Mouse (Mus musculus) embryonic facial prominence, embryonic 12.5 days (tissue): ENCODE measurements around the gene Vmn1r180. TPM values are rescaled to one million over a fixed set of nuclear protein-coding genes. Genes with fewer than 3 reads are reported as not detected.
"Not testable (repeated sequence)": the region's sequence is repeated elsewhere in the genome, so short reads cannot be mapped to it uniquely, and the experiment has no call there.

ENCODE experiments used
- ATAC-seq: fragments of 200-750 bp; cut with Nextera tagmentation; 2 replicates; pipeline ENCODE4 v1.8.0; 2017; ENCODE audit not compliant: insufficient number of reproducible peaks, insufficient read depth, low FRiP score, low TSS enrichment
- H3K27ac ChIP-seq: fragments of 300-500 bp; sonication (generic); 2 replicates; pipeline ENCODE4 v1.5.1; 2016; ENCODE audit warnings: mild to moderate bottlenecking
- H3K27me3 ChIP-seq: fragments of 300-500 bp; sonication (generic); 2 replicates; pipeline ENCODE4 v1.6.1; 2016; ENCODE audit warnings: mild to moderate bottlenecking, moderate library complexity
- H3K36me3 ChIP-seq: fragments of 300-500 bp; sonication (generic); 2 replicates; pipeline ENCODE4 v1.6.1; 2016; ENCODE audit warnings: mild to moderate bottlenecking
- H3K4me1 ChIP-seq: fragments of 300-500 bp; sonication (generic); 2 replicates; pipeline ENCODE4 v1.6.1; 2016
- H3K4me2 ChIP-seq: fragments of 300-500 bp; sonication (generic); replicated peaks from 2 replicates; pipeline ENCODE4 v1.6.1; 2016; ENCODE audit warnings: mild to moderate bottlenecking, moderate library complexity
- H3K4me3 ChIP-seq: fragments of 300-500 bp; sonication (generic); 2 replicates; pipeline ENCODE4 v1.5.1; 2016; ENCODE audit warnings: mild to moderate bottlenecking
- H3K9ac ChIP-seq: fragments of 300-500 bp; sonication (generic); 2 replicates; pipeline ENCODE4 v1.6.1; 2016; ENCODE audit warnings: mild to moderate bottlenecking, moderate library complexity
- H3K9me3 ChIP-seq: fragments of 300-500 bp; sonication (generic); 2 replicates; pipeline ENCODE4 v1.6.1; 2016; ENCODE audit warnings: mild to moderate bottlenecking, moderate library complexity
- WGBS: fragments of 180-500 bp; shearing (Covaris S2); methylation state at CpG from one replicate; pipeline ENCODE4 v1.1.7; 2016; 5-methylcytosine and 5-hydroxymethylcytosine counted together
- polyA plus RNA-seq: library from polyadenylated mRNA; unstranded; fragments of >200 nt; fragmentation: Nextera tagmentation; extraction: Ambion mirVana; gene quantifications from 2 replicates; pipeline ENCODE4 v1.2.1, GENCODE M21; 2016

The Vmn1r180 gene
- polyA plus RNA-seq, result not detected in 2 replicates

GRCm38 (mm10) chr7:23950332-23950731 is at the start of gene Vmn1r180:
Gene Vmn1r180, plus strand, starts transcription at chr7:23950632.
- Histone ChIP-seq H3K36me3 (no peaks in the 10 kb centered on the region), H3K4me2 (no peak within 1 kb of the TSS), H3K27ac (no peak within 1 kb of the TSS), H3K9ac (no peak within 1 kb of the TSS), H3K4me3 (no peak within 1 kb of the TSS), H3K9me3 (0 out of 2 replicates have a peak, but pooled peaks cover 5% of the 10 kb centered on the region), H3K27me3 (no peaks in the 10 kb centered on the region), H3K4me1 (no peaks in the 10 kb centered on the region)
- no peak for ATAC-seq

DNA sequence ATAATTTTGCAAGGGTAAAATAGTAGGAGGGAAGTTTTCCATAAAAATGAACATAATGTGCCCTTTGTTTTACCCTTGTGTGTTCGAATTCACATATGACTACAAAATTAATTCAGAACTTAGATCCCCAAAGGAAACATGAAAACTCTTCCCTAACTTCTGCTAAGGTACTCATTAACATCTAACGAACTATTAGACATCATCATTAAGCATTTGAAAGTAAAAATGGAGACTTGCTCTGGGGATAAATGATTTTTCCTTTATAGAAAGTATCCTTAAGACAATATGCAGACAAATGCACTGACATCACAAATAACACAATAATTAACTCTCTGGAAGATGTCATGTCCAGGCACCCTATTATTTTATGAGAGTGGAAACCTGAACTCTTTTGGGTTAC is 23.8 kb upstream of the Vmn1r180 start, which contains the start of gene Vmn1r179:
TSS of gene Vmn1r179 (plus strand) at position 301 of the 400 bp plus-strand sequence.
- Histone ChIP-seq H3K36me3 (no peaks in the 10 kb centered on the region), H3K27me3 (no peaks in the 10 kb centered on the region), H3K4me2 (no peak within 1 kb of the TSS), H3K4me1 (no peaks in the 10 kb centered on the region), H3K4me3 (no peak within 1 kb of the TSS), H3K9ac (no peak within 1 kb of the TSS), H3K9me3 (peaks cover 9% of the 10 kb centered on the region; the same call in 1 of the 2 replicates), H3K27ac (no peak within 1 kb of the TSS)
- ATAC-seq, result no peak
- WGBS, result 41% methylated on average over 2 of the region's 2 CpGs

DNA sequence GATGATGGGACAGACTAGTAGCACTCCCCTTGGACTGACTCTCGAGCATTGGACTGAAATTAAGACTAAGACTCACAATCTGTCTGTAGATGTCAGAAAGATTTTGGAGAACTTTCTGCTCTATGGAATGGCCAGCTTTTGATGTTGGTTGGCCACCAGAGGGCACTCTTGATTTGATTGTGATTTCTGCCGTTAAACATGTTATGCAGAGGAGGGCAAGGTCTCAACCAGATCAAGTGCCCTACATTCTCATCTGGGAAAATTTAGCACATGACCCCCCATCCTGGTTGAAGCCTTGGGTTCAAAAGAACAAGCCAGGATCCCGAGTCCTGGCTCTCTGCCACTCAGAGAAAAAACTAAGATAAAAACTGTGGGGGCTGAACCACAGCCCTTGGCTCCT is 17.6 kb downstream of the Vmn1r180 start:
- H3K4me2 ChIP-seq, ATAC-seq, H3K27ac ChIP-seq, H3K27me3 ChIP-seq, H3K4me1 ChIP-seq, H3K36me3 ChIP-seq, H3K4me3 ChIP-seq, H3K9ac ChIP-seq: not testable (repeated sequence)
- H3K9me3 ChIP-seq, result 0 out of 2 replicates have a peak, but pooled peaks cover 18% of the 10 kb centered on the region
- 53% methylated on average over 3 of the region's 3 CpGs for WGBS

DNA sequence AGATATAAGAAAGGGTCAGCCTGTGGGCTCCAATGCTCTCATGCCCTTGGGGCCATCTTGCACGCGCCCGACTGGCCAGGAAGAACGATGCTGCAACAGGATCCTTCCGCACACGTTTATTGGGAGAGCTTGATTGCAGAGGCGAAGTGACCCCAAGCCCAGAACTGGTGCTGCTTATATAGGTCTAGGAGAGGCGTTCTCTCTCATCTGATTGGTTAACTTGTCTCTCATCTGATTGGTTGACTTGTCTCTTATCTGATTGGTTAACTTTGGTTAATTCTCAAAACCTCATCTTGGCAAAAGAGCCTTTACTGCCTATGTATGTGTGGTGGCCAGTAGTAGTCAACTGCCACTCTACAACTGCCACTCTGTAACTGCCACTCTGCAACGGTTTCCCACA is 23.9 kb downstream of the Vmn1r180 start, which contains the start of gene Vmn1r181:
TSS of gene Vmn1r181 (plus strand) at position 301 of the 400 bp plus-strand sequence.
- H3K4me3 ChIP-seq, H3K27ac ChIP-seq, H3K27me3 ChIP-seq, H3K9ac ChIP-seq, H3K36me3 ChIP-seq, H3K4me2 ChIP-seq, ATAC-seq, H3K9me3 ChIP-seq, H3K4me1 ChIP-seq: not testable (repeated sequence)
- 84% methylated on average over 9 of the region's 9 CpGs for WGBS

- no peak within 1 kb of the TSS for H3K4me3 ChIP-seq
- H3K27me3 ChIP-seq, result no peaks in the 10 kb centered on the region
- peaks cover 6% of the 10 kb centered on the region; the same call in 1 of the 2 replicates for H3K9me3 ChIP-seq
- 69% methylated on average over 2 of the region's 2 CpGs for WGBS
- H3K4me1 ChIP-seq, result no peaks in the 10 kb centered on the region
- no peak within 1 kb of the TSS for H3K9ac ChIP-seq
- ATAC-seq, result no peak
- H3K27ac ChIP-seq, result no peak within 1 kb of the TSS
- H3K36me3 ChIP-seq, result no peaks in the 10 kb centered on the region
- no peak within 1 kb of the TSS for H3K4me2 ChIP-seq
These were observed 51.0 kb downstream of the Vmn1r180 start, which contains the start of gene V1rd19 for GRCm38 (mm10) chr7:24001391-24001790. Gene V1rd19, plus strand, starts transcription at chr7:24001691.

Other genes starting within 250 kb of the Vmn1r180 start
- gene Vmn1r173, start 249.9 kb upstream of the Vmn1r180 start, polyA plus RNA-seq, result not detected in 2 replicates
- not detected in 2 replicates for gene Vmn1r174, start 198.4 kb upstream of the Vmn1r180 start, polyA plus RNA-seq
- not detected in 2 replicates for gene Vmn1r175, start 140.0 kb upstream of the Vmn1r180 start, polyA plus RNA-seq
- not detected in 2 replicates for gene Vmn1r176, start 113.3 kb upstream of the Vmn1r180 start, polyA plus RNA-seq
- not detected in 2 replicates for gene Vmn1r177, start 84.2 kb upstream of the Vmn1r180 start, polyA plus RNA-seq
- not detected in 2 replicates for gene Vmn1r178, start 58.6 kb upstream of the Vmn1r180 start, polyA plus RNA-seq
- gene Vmn1r179, start 23.7 kb upstream of the Vmn1r180 start, polyA plus RNA-seq, result not detected in 2 replicates
- gene Vmn1r181, start 24.0 kb downstream of the Vmn1r180 start, polyA plus RNA-seq, result not detected in 2 replicates
- not detected in 2 replicates for gene V1rd19, start 51.1 kb downstream of the Vmn1r180 start, polyA plus RNA-seq
- gene Vmn1r183, start 102.6 kb downstream of the Vmn1r180 start, polyA plus RNA-seq, result not detected in 2 replicates
- 27.4 and 27.7 TPM in 2 replicates for gene Zfp180, start 131.3 kb downstream of the Vmn1r180 start, polyA plus RNA-seq
- gene Zfp112, start 161.7 kb downstream of the Vmn1r180 start, polyA plus RNA-seq, result 9.1 and 9.8 TPM in 2 replicates
- 18.3 and 18.4 TPM in 2 replicates for gene Zfp235, start 183.5 kb downstream of the Vmn1r180 start, polyA plus RNA-seq
- 7.5 and 7.6 TPM in 2 replicates for gene Zfp114, start 224.4 kb downstream of the Vmn1r180 start, polyA plus RNA-seq